Mouse (Mus musculus) neural tube, embryonic 13.5 days (tissue): ENCODE data around the gene Vrk1. TPM values are rescaled to one million over a fixed set of nuclear protein-coding genes. Genes with fewer than 3 reads are reported as not detected.

Experiments
- ATAC-seq: fragments of 200-750 bp; cut with Nextera tagmentation; 2 replicates; pipeline ENCODE4 v1.8.0; 2017; ENCODE audit warnings: low read depth, mild to moderate bottlenecking, moderate TSS enrichment, moderate library complexity
- H3K27ac ChIP-seq: fragments of 300-500 bp; sonication (generic); replicated peaks from 2 replicates; pipeline ENCODE4 v1.5.1; 2015; ENCODE audit warnings: moderate library complexity, mild to moderate bottlenecking, inconsistent platforms
- H3K27me3 ChIP-seq: fragments of 300-500 bp; sonication (generic); 2 replicates; pipeline ENCODE4 v1.6.1; 2015; ENCODE audit warnings: mild to moderate bottlenecking, inconsistent platforms
- H3K36me3 ChIP-seq: fragments of 300-500 bp; sonication (generic); 2 replicates; pipeline ENCODE4 v1.6.1; 2015; ENCODE audit warnings: mild to moderate bottlenecking, inconsistent platforms
- H3K4me1 ChIP-seq: fragments of 300-500 bp; sonication (generic); replicated peaks from 2 replicates; pipeline ENCODE4 v1.6.1; 2015; ENCODE audit warnings: inconsistent platforms
- H3K4me2 ChIP-seq: fragments of 300-500 bp; sonication (generic); 2 replicates; pipeline ENCODE4 v1.6.1; 2015; ENCODE audit warnings: inconsistent platforms, mild to moderate bottlenecking, moderate library complexity
- H3K4me3 ChIP-seq: fragments of 300-500 bp; sonication (generic); 2 replicates; pipeline ENCODE4 v1.5.1; 2015; ENCODE audit warnings: mild to moderate bottlenecking, inconsistent platforms
- H3K9ac ChIP-seq: fragments of 300-500 bp; sonication (generic); 2 replicates; pipeline ENCODE4 v1.6.1; 2015; ENCODE audit warnings: moderate library complexity, mild to moderate bottlenecking, inconsistent platforms
- H3K9me3 ChIP-seq: fragments of 300-500 bp; sonication (generic); 2 replicates; pipeline ENCODE4 v1.6.1; 2016; ENCODE audit warnings: inconsistent platforms
- WGBS: fragments of 180-500 bp; shearing (Covaris S2); methylation state at CpG from one replicate; pipeline ENCODE4 v1.1.7; 2015; 5-methylcytosine and 5-hydroxymethylcytosine counted together
- polyA plus RNA-seq: library from polyadenylated mRNA; unstranded; fragments of >200 nt; fragmentation: Nextera tagmentation; extraction: Ambion mirVana; gene quantifications from 2 replicates; pipeline ENCODE4 v1.2.1, GENCODE M21; 2015

The Vrk1 gene
- polyA plus RNA-seq, 1 experiment from 2014 or later = 36.4 TPM

- 53% methylated on average over 22 of the region's 22 CpGs for WGBS
- Histone ChIP-seq H3K4me2 (peak overlapping the region; percentile 14; the same call in 1 of the 2 replicates), H3K4me1 (peaks cover 25% of the 10 kb centered on the region), H3K36me3 (0 out of 2 replicates have a peak, but pooled peaks cover 10% of the 10 kb centered on the region), H3K4me3 (no peak overlapping the region), H3K27me3 (no peaks in the 10 kb centered on the region), H3K27ac (no peak overlapping the region), H3K9ac (peak overlapping the region; percentile 22; the same call in 1 of the 2 replicates), H3K9me3 (no peaks in the 10 kb centered on the region)
- ATAC-seq = peak; percentile 75
These were observed 60.6 kb downstream of the Vrk1 start for GRCm38 (mm10) chr12:106070434-106071155.

GRCm38 (mm10) chr12:106071575-106072166 lies 61.6 kb downstream of the Vrk1 start:
- Histone ChIP-seq H3K27me3 (no peaks in the 10 kb centered on the region), H3K27ac (peak overlapping the region; percentile 19; the same call in 1 of the 2 replicates), H3K9me3 (no peaks in the 10 kb centered on the region), H3K4me2 (peak overlapping the region; percentile 14; the same call in 1 of the 2 replicates), H3K36me3 (no peaks in the 10 kb centered on the region), H3K4me1 (peaks cover 25% of the 10 kb centered on the region), H3K4me3 (no peak overlapping the region), H3K9ac (peak overlapping the region; percentile 31; the same call in 1 of the 2 replicates)
- no peak for ATAC-seq
- WGBS = 38% methylated on average over 10 of the region's 10 CpGs

- 89% methylated on average over 12 of the region's 12 CpGs for WGBS
- Histone ChIP-seq H3K27ac (no peak overlapping the region), H3K4me2 (no peak overlapping the region)
These were observed 64.5 kb downstream of the Vrk1 start for GRCm38 (mm10) chr12:106074371-106075155.

GRCm38 (mm10) chr12:106076131-106076530 lies 66.1 kb downstream of the Vrk1 start:
- Histone ChIP-seq H3K9me3 (no peaks in the 10 kb centered on the region), H3K4me3 (no peak overlapping the region), H3K4me1 (peaks cover 25% of the 10 kb centered on the region), H3K27ac (no peak overlapping the region), H3K9ac (no peak overlapping the region), H3K27me3 (no peaks in the 10 kb centered on the region), H3K36me3 (no peaks in the 10 kb centered on the region), H3K4me2 (no peak overlapping the region)
- ATAC-seq = no peak
- 93% methylated on average over 15 of the region's 15 CpGs for WGBS

More at GRCm38 (mm10) chr12:106074371-106075155, 64.5 kb downstream of the Vrk1 start:
- no peak overlapping the region for H3K9ac ChIP-seq
- ATAC-seq = no peak
- H3K36me3 ChIP-seq = no peaks in the 10 kb centered on the region
- no peaks in the 10 kb centered on the region for H3K27me3 ChIP-seq
- H3K9me3 ChIP-seq = no peaks in the 10 kb centered on the region
- H3K4me1 ChIP-seq = peaks cover 17% of the 10 kb centered on the region
- H3K4me3 ChIP-seq = no peak overlapping the region

- Histone ChIP-seq H3K27ac (peak overlapping the region; percentile 89), H3K9me3 (no peaks in the 10 kb centered on the region), H3K36me3 (no peaks in the 10 kb centered on the region), H3K4me1 (peaks cover 47% of the 10 kb centered on the region), H3K9ac (no peak overlapping the region), H3K27me3 (no peaks in the 10 kb centered on the region), H3K4me3 (no peak overlapping the region), H3K4me2 (peak overlapping the region; percentile 50)
- WGBS = 22% methylated on average over 5 of the region's 5 CpGs
- no peak for ATAC-seq
These were observed 70.5 kb downstream of the Vrk1 start for GRCm38 (mm10) chr12:106080511-106080910.

GRCm38 (mm10) chr12:106080945-106081747 lies 71.1 kb downstream of the Vrk1 start:
- Histone ChIP-seq H3K4me3 (peak overlapping the region; percentile 17), H3K27me3 (no peaks in the 10 kb centered on the region), H3K4me2 (peak overlapping the region; percentile 50), H3K4me1 (peaks cover 47% of the 10 kb centered on the region), H3K9me3 (no peaks in the 10 kb centered on the region), H3K27ac (peak overlapping the region; percentile 89), H3K36me3 (no peaks in the 10 kb centered on the region), H3K9ac (peak overlapping the region; percentile 44; the same call in 1 of the 2 replicates)
- WGBS = 9% methylated on average over 23 of the region's 23 CpGs
- ATAC-seq = peak; percentile 60; the same call in 1 of the 2 replicates

- no peak overlapping the region for H3K4me3 ChIP-seq
These were observed 71.7 kb downstream of the Vrk1 start for GRCm38 (mm10) chr12:106081748-106082140.

GRCm38 (mm10) chr12:106082191-106082957 lies 72.3 kb downstream of the Vrk1 start:
- peaks cover 47% of the 10 kb centered on the region for H3K4me1 ChIP-seq
- WGBS = 33% methylated on average over 16 of the region's 16 CpGs
- H3K9ac ChIP-seq = no peak overlapping the region
- no peak overlapping the region for H3K4me3 ChIP-seq
- peak overlapping the region; percentile 82 for H3K27ac ChIP-seq
- H3K4me2 ChIP-seq = peak overlapping the region; percentile 50; the same call in 1 of the 2 replicates
- no peaks in the 10 kb centered on the region for H3K9me3 ChIP-seq
- no peaks in the 10 kb centered on the region for H3K36me3 ChIP-seq
- ATAC-seq = 0 out of 2 replicates have a peak, but pooled peaks have one; percentile 41
- no peaks in the 10 kb centered on the region for H3K27me3 ChIP-seq

More at GRCm38 (mm10) chr12:106081748-106082140, 71.7 kb downstream of the Vrk1 start:
- no peak for ATAC-seq
- Histone ChIP-seq H3K4me2 (peak overlapping the region; percentile 50), H3K9me3 (no peaks in the 10 kb centered on the region), H3K27ac (peak overlapping the region; percentile 89), H3K27me3 (no peaks in the 10 kb centered on the region), H3K9ac (no peak overlapping the region), H3K36me3 (no peaks in the 10 kb centered on the region), H3K4me1 (peaks cover 47% of the 10 kb centered on the region)
- 25% methylated on average over 7 of the region's 7 CpGs for WGBS

- H3K9ac ChIP-seq = no peak overlapping the region
- H3K4me2 ChIP-seq = no peak overlapping the region; the same call in 1 of the 2 replicates
- no peaks in the 10 kb centered on the region for H3K9me3 ChIP-seq
- ATAC-seq = 0 out of 2 replicates have a peak, but pooled peaks have one; percentile 19
- WGBS = 30% methylated on average over 11 of the region's 11 CpGs
- H3K4me3 ChIP-seq = no peak overlapping the region
- no peaks in the 10 kb centered on the region for H3K36me3 ChIP-seq
- peaks cover 47% of the 10 kb centered on the region for H3K4me1 ChIP-seq
- H3K27me3 ChIP-seq = no peaks in the 10 kb centered on the region
- peak overlapping the region; percentile 82 for H3K27ac ChIP-seq
These were observed 72.9 kb downstream of the Vrk1 start for GRCm38 (mm10) chr12:106082958-106083381.

- H3K4me1 ChIP-seq = peaks cover 47% of the 10 kb centered on the region
- no peak for ATAC-seq
- H3K27me3 ChIP-seq = no peaks in the 10 kb centered on the region
- H3K9me3 ChIP-seq = no peaks in the 10 kb centered on the region
- no peak overlapping the region for H3K9ac ChIP-seq
- 95% methylated on average over 12 of the region's 12 CpGs for WGBS
- no peak overlapping the region for H3K4me2 ChIP-seq
- H3K36me3 ChIP-seq = no peaks in the 10 kb centered on the region
- no peak overlapping the region for H3K27ac ChIP-seq
- H3K4me3 ChIP-seq = no peak overlapping the region
These were observed 74.1 kb downstream of the Vrk1 start for GRCm38 (mm10) chr12:106084126-106084525.
